ENCODE assay signal across 9 mouse cellular contexts in the genomic region with DNA sequence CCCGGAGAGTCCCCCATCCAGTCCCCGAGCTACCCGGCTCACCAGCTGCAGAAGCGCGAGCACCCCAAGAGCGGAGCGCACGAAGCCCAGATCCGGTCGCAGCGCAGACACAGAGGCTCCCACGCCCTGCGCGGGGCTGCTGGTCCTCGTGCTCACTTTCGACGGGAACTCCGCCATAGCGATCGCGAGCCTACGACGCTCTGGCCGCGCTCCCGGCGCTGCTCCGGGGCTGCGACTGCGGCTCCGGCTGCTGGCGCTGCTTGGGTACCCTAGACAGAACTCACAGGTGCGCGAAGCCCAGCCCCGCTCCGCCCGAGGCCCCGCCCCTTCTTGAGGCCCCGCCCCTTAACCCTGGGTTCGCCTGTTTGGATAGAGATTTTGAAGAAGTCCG. TPM values are rescaled to one million over a fixed set of nuclear protein-coding genes. Genes with fewer than 3 reads are reported as not detected.
DNase-seq lines count a peak whose midpoint lies in the region; ATAC-seq lines count a peak whose summit lies in the region.
"Had no signal": no experiment of that assay in that cellular context is flagged by ENCODE, and none has a peak within 500 bp of the region (broad histone marks: within the 10 kb centered on the region; RNA-seq: fewer than 3 reads in every experiment).

Gene Pllp, minus strand, starts transcription at position 285 of the 391 bp plus-strand sequence.

- WGBS in forebrain, embryonic 10.5 days: under 1% methylated on average over 41 of the region's 41 CpGs
- under 1% methylated on average over 41 of the region's 41 CpGs for WGBS in limb, embryonic 10.5 days
- WGBS in midbrain, embryonic 14.5 days: under 1% methylated on average over 41 of the region's 41 CpGs

- DNase-seq in ES-CJ7 (ENCODE audit: low read depth, low spot score): peak; percentile 84
- DNase-seq in forebrain, embryonic 10.5 days (ENCODE audit: extremely low spot score, low spot score): peak; percentile 28
- DNase-seq in kidney, adult 11 months: peak; percentile 57
- peak; percentile 62 for DNase-seq in limb, embryonic 10.5 days (ENCODE audit: low spot score)
- DNase-seq in midbrain, embryonic 14.5 days: peak; percentile 73
- peak; percentile 19 to 38 for DNase-seq in thymus, postnatal 36 days

- H3K9me3 ChIP-seq in erythroblast, embryonic 14.5 days (ENCODE audit: control insufficient read depth, low read length): peaks cover 2% of the 10 kb centered on the region; the same call in 1 of the 2 replicates
- H3K9me3 ChIP-seq in forebrain, embryonic 10.5 days: no peaks in the 10 kb centered on the region
- no peaks in the 10 kb centered on the region for H3K9me3 ChIP-seq in limb, embryonic 10.5 days (replicated peaks)
- no peaks in the 10 kb centered on the region for H3K9me3 ChIP-seq in midbrain, embryonic 14.5 days (ENCODE audit: control insufficient read depth, low read length)

- H3K27me3 ChIP-seq in erythroblast, embryonic 14.5 days (ENCODE audit: control insufficient read depth): peaks cover 73% of the 10 kb centered on the region
- H3K27me3 ChIP-seq in forebrain, embryonic 10.5 days (ENCODE audit: poor library complexity, severe bottlenecking): peaks cover 68% of the 10 kb centered on the region
- peaks cover 84% of the 10 kb centered on the region for H3K27me3 ChIP-seq in limb, embryonic 10.5 days (ENCODE audit: low read depth, poor library complexity, severe bottlenecking)
- peaks cover 43% of the 10 kb centered on the region for H3K27me3 ChIP-seq in midbrain, embryonic 14.5 days (ENCODE audit: control insufficient read depth, insufficient read depth, low read length)

- H3K27ac ChIP-seq in forebrain, embryonic 10.5 days: no peak within 1 kb of the TSS
- no peak within 1 kb of the TSS for H3K27ac ChIP-seq in limb, embryonic 10.5 days
- no peak within 1 kb of the TSS for H3K27ac ChIP-seq in midbrain, embryonic 14.5 days (replicated peaks; ENCODE audit: low read depth, low read length)

- H3K9ac ChIP-seq in midbrain, embryonic 14.5 days (replicated peaks; ENCODE audit: low read length): peak within 1 kb of the TSS; percentile 40; the same call in 1 of the 2 replicates

- no peak for ATAC-seq in erythroblast, adult 5-6 weeks (replicated peaks; ENCODE audit: low FRiP score, poor library complexity, severe bottlenecking)
- ATAC-seq in midbrain, embryonic 14.5 days (ENCODE audit: low FRiP score, low TSS enrichment): peak; percentile 37

- peak within 1 kb of the TSS; percentile 46 for H3K4me3 ChIP-seq in erythroblast, embryonic 14.5 days (replicated peaks)
- peak within 1 kb of the TSS; percentile 56 for H3K4me3 ChIP-seq in forebrain, embryonic 10.5 days
- peak within 1 kb of the TSS; percentile 51 for H3K4me3 ChIP-seq in limb, embryonic 10.5 days
- peak within 1 kb of the TSS; percentile 38 for H3K4me3 ChIP-seq in midbrain, embryonic 14.5 days (replicated peaks; ENCODE audit: low read depth, low read length)

- H3K36me3 ChIP-seq in erythroblast, embryonic 14.5 days (ENCODE audit: control insufficient read depth): no peaks in the 10 kb centered on the region
- no peaks in the 10 kb centered on the region for H3K36me3 ChIP-seq in forebrain, embryonic 10.5 days (replicated peaks)
- H3K36me3 ChIP-seq in limb, embryonic 10.5 days: no peaks in the 10 kb centered on the region
- H3K36me3 ChIP-seq in midbrain, embryonic 14.5 days (ENCODE audit: control insufficient read depth, insufficient read depth, low read length): no peaks in the 10 kb centered on the region

- peak within 1 kb of the TSS; percentile 68 for H3K4me2 ChIP-seq in midbrain, embryonic 14.5 days (ENCODE audit: low read length)

- H3K4me1 ChIP-seq in erythroblast, embryonic 14.5 days (ENCODE audit: control insufficient read depth): peaks cover 8% of the 10 kb centered on the region
- peaks cover 26% of the 10 kb centered on the region for H3K4me1 ChIP-seq in forebrain, embryonic 10.5 days
- peaks cover 15% of the 10 kb centered on the region for H3K4me1 ChIP-seq in limb, embryonic 10.5 days
- peaks cover 12% of the 10 kb centered on the region for H3K4me1 ChIP-seq in midbrain, embryonic 14.5 days (ENCODE audit: control insufficient read depth, insufficient read depth, low read length)

RNA-seq across cellular contexts. Expression of gene Pllp, which starts in this region (rescaled TPM):
- not detected in 2 replicates for polyA plus RNA-seq in erythroblast, embryonic 14.5 days (2012)
- total RNA-seq in erythroblast, adult 5-6 weeks (2015; ENCODE audit: low replicate concordance): not detected in 2 replicates
- total RNA-seq in erythroblast, adult 5-6 weeks (2017; ENCODE audit: low replicate concordance): not detected in 2 replicates
- 0.20 and 0.27 TPM in 2 replicates for polyA plus RNA-seq in forebrain, embryonic 10.5 days (2016; fragmentation: Nextera tagmentation; extraction: Ambion mirVana)
- 0.48 TPM in 1 of 2 replicates, not detected in the other for polyA plus RNA-seq in limb, embryonic 10.5 days (2016; fragmentation: Nextera tagmentation; extraction: Ambion mirVana)
- 0.82 and 1.3 TPM in 2 replicates for polyA plus RNA-seq in midbrain, embryonic 14.5 days (2014; fragmentation: Nextera tagmentation; extraction: Ambion mirVana)
- total RNA-seq: MEL had no signal

Comparison
In these comparisons a context has a peak if more than half of its experiments do, and no peak if none do; other contexts are left out.
1. Peak in DNase-seq and H3K4me3 ChIP-seq in forebrain, embryonic 10.5 days; RNA of the gene not detected or under 1 TPM.
2. Peak in DNase-seq and H3K4me3 ChIP-seq in limb, embryonic 10.5 days; RNA of the gene not detected or under 1 TPM.
3. DNase-seq: peak in every context shown above with its lines; median percentile 84 in ES-CJ7; 73 in midbrain, embryonic 14.5 days; 62 in limb, embryonic 10.5 days; 57 in kidney, adult 11 months; 28 in thymus, postnatal 36 days; 28 in forebrain, embryonic 10.5 days.